Mouse (Mus musculus): ENCODE results near the gene Plxna2.

The Plxna2 gene

GRCm38 (mm10) chr1:194617918-194618317 is at the start of gene Plxna2:
Plxna2 (plus strand) TSS chr1:194618218.
- DNase-seq (ENCODE audit: low read depth, low spot score), result no peak

DNA sequence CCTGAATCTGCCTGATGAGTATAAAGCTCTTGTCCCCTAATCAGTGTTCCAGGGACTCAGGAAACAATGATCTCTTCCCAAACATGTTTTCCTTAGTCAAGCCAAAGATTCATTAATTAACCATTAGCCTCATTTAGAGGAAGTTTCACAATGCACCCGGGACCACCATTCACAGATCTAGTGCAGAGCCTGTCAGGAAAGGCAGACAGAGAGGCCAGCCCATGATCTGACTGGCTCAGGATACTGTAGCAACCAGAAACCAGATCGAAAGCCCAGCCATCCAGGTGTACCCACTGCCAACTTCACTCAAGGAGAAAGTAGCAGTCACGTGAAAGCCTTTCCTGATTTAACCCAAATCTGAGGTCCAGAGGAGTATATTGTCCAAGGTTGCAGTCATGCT is 44.1 kb upstream of the Plxna2 start:
- DNase-seq (ENCODE audit: low read depth, low spot score), result no peak

- DNase-seq (ENCODE audit: low read depth, low spot score), result no peak
Observed at GRCm38 (mm10) chr1:194578270-194578669, 39.7 kb upstream of the Plxna2 start.

DNA sequence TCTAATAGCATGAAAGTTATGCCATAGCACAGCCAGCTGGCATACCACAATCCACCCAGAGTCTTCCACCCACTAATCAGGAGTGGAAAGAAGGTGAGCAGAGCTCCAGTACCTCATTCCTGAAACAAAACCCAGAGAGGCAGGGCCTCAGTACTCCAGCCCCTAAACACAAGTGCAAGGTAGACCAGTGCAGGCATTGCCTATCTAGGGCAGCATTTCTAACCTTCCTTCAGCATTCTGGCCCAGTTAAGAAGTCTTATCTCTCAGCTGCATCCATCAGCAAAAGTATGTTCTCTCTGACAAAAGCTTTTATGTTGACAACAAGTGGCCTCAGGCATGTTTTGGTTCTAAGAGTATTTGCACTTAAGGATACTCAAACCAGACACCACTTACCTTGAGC is 37.5 kb upstream of the Plxna2 start:
- no peak for DNase-seq (ENCODE audit: low read depth, low spot score)

DNA sequence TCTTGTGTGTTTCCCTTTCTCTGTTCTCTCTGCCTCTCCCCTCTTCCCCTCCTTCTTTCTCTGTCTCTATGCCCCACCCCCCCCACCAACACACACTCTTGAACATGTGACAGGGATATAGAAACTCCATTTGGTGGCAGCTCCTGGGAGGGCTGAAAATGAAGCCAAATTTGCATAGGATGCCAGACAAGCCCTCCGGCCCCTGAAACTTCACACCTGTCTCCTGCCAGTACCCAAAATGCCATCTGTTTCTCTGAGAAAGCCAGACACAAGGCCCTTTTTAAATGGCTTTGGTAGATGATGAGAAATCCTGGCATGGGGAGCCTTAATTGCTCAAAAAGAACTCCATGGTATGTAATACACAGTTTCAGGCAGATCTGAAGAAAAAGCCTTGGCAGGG is 31.3 kb upstream of the Plxna2 start:
- no peak for DNase-seq (ENCODE audit: low read depth, low spot score)

DNA sequence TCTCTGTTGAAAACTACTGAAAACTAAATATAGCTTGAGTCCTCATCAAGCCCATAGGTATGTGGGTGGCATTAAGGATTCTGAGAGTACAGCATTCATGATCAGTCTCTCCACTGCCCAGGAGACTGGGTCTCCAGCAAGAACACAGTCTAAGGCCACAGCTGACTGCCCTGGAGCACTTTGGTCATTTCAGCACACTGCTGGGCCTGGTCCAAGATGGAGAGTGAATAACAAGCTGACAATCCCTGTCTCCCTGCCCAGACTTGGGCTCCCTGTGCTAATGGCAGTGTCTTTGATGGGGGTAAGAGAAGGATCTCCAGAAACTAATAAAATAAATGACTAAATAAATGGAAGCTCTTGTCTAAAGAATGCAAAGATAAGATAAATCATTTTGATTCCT is 30.5 kb upstream of the Plxna2 start:
- no peak for DNase-seq (ENCODE audit: low read depth, low spot score)

DNA sequence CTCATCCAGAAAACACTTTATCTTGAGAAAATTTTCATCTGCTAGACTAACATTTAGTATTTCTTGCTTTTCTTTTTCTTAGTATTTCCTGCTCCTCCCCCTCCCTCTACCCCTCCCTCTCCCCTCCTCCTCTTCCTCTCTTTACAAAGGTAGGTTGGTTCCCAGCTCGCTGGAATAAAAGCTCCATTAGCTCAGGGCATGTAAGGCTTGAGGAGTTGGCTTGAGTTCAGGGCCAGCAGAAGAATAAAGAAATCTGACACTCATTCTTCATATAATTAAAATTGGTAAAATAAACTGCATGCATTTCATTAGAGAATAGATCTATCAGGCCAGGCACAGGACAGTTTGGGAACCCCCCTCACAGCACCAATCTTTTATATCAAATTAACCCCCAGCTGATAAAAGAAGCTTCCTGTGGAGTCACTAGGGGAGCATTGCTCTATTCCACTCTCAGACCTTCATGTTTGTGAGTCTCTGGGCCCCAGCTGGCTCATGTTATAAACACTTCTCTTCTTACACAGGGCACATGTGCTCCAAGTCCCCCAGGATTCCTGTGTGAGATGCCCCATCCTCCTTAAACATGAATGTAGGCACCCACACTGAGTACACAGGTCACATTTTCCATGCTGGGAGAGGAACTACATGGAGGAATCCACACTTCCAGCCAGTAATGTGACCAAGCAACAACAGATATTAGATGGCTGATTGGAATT is 29.9 kb upstream of the Plxna2 start:
- no peak for DNase-seq (ENCODE audit: low read depth, low spot score)

DNA sequence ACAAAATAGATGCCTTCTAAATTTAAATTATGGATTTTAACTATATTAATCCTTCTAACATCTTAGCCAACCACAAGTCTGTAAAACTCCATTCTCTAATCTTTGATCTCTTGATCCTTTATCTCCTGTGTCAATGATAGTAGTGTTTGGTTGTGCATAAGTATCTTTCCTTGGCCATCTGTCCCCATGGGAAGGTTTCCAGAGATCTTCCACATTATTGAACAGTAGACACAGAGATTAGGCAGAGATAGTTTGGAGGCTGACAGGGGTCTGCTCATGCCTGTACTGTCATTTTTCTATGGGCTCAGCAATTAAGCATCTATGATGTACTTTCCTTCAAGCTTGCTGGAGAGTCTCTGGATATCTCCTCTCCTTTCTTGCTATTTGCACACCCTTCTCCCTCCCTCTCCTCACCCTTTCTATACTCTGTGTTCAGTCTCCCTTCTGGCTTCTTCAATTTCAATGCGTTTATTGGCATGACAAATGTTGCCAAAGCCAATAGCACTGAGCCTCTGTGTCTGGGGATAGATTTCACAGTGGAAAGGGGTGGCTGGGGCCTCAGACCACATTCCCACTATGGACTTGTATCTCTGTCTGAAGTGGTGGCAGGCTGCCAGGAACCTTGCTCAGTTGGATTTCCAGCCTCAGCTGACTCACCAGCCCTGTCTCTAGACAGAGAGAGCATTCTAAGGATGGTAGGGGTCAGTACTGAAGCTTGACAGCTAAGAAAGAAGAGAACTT is 29.1 kb upstream of the Plxna2 start:
- no peak for DNase-seq (ENCODE audit: low read depth, low spot score)

- no peak for DNase-seq (ENCODE audit: low read depth, low spot score)
Observed at GRCm38 (mm10) chr1:194593155-194593554, 24.9 kb upstream of the Plxna2 start.

DNA sequence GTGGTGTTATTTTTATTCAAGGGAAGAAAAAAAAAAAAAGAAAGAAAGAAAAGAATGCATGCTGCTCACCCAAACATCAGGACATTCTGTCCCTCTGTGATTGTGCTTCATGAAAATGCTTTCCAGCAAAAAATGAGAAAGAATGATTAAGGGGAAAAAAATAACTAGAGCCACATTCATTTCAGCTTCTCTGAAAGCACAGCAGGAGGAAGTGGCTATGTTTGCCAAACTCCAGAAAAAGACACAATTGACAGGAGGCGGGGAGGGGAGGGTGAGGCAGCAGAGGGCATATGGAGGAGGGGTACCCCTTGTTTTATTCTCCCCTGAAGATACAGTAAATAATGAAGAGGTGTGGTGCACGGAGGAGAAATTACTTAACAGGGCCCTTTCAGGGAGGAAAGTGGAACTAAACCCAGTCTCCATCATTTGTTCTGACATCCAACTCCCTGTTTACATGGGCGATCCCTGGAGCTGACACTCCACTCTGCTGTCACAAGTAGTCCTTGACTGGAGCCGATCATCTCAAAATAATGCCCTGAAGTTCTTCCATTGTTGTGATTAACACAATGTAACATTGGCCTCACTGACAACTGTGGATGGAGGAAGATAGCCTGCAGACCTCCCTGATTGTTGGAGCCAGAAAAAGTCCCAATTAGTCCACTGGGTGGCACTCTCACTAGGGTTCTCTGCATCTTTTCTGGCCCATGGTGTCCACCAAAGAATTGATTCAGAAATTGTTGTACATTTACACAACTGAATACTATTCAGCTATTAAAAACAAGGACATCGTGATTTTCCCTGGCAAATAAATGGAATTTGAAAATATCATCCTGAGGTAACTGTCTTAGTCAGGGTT is 10.4 kb upstream of the Plxna2 start:
- DNase-seq (ENCODE audit: low read depth, low spot score), result no peak

- peak; percentile 52 for DNase-seq (ENCODE audit: low read depth, low spot score)
Observed at GRCm38 (mm10) chr1:194610516-194610915, 7.5 kb upstream of the Plxna2 start.

GRCm38 (mm10) chr1:194612628-194613027 is 5.4 kb upstream of the Plxna2 start:
- no peak for DNase-seq (ENCODE audit: low read depth, low spot score)

DNA sequence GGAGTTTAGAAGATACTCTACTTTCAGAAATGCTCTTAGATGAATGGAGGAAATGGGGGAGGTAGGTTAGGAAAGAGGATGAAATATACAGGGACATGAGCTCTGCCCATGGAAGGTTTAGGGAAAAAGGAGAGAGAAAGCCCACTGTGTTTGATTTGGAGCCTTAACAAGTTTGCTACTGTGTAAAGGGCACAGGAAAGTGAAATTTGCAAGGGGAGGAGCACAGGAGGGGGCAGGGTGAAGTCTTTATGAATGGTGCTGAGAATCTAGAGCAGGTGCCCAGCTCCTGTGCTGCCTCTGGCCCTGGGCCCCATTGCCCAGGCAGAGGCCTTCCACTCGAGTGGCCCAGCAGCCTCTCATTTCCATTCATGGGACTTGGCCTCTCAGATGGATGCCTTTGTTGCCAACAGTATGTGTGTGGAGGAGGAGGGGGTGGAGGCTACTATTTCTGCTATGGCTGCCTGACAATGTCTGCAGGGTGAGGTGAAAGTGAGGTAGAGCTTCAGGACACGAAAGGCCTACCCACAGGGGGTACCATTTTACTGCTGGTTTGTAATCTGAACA is 4.7 kb upstream of the Plxna2 start:
- no peak for DNase-seq (ENCODE audit: low read depth, low spot score)

GRCm38 (mm10) chr1:194613923-194614830 is 3.8 kb upstream of the Plxna2 start:
- DNase-seq (ENCODE audit: low read depth, low spot score), result no peak

DNA sequence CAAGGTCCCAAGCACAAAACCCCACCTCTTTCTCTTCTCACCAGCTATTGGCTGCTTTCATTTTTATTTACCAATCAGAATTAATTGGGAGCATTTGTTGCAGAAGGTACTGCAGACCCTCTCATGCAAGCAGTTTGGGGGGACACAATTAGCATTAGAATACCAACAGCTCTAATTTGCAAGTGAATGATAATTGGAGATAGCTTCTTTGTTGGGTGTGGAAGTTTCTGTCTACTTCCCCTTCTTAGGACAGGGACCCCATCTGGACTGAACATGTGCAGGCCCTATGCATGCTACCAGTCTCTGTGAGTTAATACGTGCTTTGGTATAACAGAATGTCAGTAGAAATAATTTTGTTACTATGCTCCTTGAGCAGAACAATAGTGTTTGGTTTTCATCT is 1.9 kb upstream of the Plxna2 start:
- no peak for DNase-seq (ENCODE audit: low read depth, low spot score)

- peak; percentile 89 for DNase-seq (ENCODE audit: low read depth, low spot score)
Observed at GRCm38 (mm10) chr1:194618841-194619311, 858 bp downstream of the Plxna2 start.

DNA sequence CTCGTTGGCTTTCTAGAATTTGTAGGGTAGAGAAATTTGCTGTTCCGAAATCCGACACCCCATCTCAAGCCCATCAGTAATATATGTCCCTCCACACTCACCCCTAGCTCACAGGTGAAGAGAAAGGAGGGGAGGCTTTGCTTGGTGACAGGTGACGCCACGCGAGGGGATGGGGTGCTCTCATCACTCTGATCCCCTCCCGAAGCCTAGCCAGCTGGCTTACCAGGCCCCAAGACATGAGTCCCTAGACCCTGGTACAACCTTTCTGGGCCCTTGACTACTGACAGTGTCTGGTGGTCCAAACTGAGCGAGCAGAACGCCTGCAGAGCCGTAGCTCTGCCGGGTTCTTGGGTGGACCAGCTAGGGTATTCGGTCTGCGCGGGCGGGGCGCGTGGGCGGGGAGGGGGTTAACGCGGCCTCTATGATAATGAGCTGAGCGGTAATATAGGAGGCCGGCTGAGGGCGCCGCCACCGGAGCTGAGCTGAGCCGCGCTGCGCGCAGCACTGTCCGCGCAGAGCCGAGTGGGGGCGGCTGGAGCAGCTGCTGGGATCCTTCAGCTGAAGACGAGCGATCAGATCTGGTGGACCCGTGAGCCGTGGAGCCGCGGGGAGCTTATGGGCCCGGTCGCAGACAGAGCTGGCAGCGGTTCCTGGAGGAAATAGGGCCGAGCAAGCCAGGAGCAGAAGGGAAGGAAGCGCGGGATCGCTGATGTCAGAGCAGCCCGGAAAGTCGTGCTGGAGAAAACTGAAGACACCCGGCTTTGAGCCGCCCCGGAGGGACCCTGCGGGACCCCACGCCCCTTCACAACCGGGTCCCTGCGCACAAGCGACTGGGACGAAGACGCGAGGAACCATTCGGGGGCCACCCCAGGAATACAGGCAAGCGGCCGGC is 1.6 kb downstream of the Plxna2 start:
- peak; percentile 73 for DNase-seq (ENCODE audit: low read depth, low spot score)

GRCm38 (mm10) chr1:194620245-194620991 is 2.4 kb downstream of the Plxna2 start:
- DNase-seq (ENCODE audit: low read depth, low spot score), result peak; percentile 17

DNA sequence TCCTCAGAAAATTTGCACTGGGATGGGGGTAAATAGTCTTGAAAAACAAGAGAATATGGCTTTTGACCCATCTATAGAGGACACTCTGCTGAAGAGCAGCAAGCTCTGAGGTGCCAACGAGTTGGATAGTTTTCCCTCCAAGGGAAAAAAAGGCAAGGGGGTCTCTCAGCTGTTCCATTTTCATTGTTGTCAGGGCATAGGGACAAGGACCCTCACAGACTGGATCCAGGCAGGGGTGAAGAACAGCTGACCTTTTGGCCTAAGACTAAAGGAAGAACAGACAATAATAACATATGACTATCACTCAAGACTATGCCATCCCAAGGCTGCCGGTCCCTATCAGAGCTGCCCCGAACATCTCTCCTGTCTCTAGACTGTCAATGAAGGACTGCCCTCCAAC is 4.2 kb downstream of the Plxna2 start:
- no peak for DNase-seq (ENCODE audit: low read depth, low spot score)

Data from forelimb bud, embryonic 11.5 days (tissue).